Mouse (Mus musculus): ENCODE results near the gene Casp7. TPM values are rescaled to one million over a fixed set of nuclear protein-coding genes. Genes with fewer than 3 reads are reported as not detected.

Gene Casp7
- polyA plus RNA-seq, 1 experiment, result 5.4 TPM

DNA sequence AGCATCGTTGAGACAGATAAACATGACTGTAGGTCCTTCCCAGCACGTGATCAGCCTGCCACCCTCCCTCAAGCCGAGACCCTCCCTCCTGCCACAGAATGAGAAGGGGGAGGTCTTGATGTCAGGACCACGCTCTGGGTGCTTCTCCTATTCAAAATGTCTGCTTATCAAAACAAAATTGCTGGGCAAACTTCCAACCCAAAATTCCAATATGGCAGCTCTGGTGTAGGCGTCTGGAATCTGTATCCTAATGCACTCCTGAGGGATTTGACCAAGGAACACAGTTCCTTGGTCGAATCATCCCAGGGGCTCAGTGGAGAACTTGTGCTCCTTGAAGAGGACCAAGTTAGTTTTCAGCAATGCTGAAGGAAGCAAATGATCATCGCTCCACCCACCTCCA is 90.0 kb downstream of the Casp7 start:
- Histone ChIP-seq H3K4me1 (ENCODE audit: control insufficient read depth, insufficient read depth, insufficient read length, low read length) (no peaks in the 10 kb centered on the region; the same call in 1 of the 2 replicates), H3K27ac (replicated peaks; ENCODE audit: low read depth, low read length) (no peak overlapping the region), H3K4me3 (ENCODE audit: insufficient read depth, low read depth, low read length) (no peak overlapping the region)

DNA sequence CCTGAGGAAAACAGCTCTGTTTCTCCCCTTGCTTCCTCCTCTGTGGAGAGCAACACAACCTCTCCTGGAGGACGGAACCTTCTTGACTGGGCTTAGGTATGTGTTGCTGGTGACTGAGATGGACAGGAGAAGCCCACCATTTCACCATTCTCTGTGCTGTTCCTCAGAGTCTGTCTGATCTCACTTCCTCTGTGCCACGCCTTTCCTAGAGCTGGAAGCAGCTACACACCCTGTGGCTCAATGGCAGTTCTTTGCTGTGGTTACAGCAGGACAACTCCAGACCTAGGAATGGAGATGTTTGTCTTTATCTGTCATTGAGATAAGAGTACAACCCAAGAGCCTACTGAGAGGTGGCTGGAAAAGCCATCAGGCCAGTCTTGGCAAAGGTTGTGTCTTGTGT is 90.4 kb downstream of the Casp7 start:
- H3K4me1 ChIP-seq (ENCODE audit: control insufficient read depth, insufficient read depth, insufficient read length, low read length), result no peaks in the 10 kb centered on the region; the same call in 1 of the 2 replicates
- H3K4me3 ChIP-seq (ENCODE audit: insufficient read depth, low read depth, low read length), result no peak overlapping the region
- no peak overlapping the region for H3K27ac ChIP-seq (replicated peaks; ENCODE audit: low read depth, low read length)

DNA sequence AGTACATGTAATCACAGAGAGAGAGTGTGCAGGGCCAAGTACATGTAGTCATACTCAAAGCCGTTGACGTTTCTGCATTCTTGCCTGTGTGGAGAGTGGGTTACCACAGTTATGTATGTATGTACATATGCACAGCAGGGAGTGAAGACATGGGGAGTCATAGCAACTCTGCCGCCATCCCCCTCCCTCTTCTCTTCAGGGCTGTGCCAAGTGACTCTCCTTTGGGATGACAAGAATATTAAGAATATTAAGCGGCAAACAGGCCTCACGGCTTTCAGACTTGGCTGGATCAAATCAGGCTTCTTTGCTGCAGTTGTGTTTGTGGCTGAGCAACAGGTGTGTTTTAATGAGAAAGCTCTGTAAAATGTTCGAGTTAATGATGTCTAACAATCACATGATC is 92.7 kb downstream of the Casp7 start:
- H3K4me3 ChIP-seq (ENCODE audit: insufficient read depth, low read depth, low read length), result no peak overlapping the region

More for the DNA sequence above, 92.7 kb downstream of the Casp7 start:
- no peaks in the 10 kb centered on the region; the same call in 1 of the 2 replicates for H3K4me1 ChIP-seq (ENCODE audit: control insufficient read depth, insufficient read depth, insufficient read length, low read length)
- H3K27ac ChIP-seq (replicated peaks; ENCODE audit: low read depth, low read length), result no peak overlapping the region

Other genes with a start within 250 kb of the Casp7 start
- gene Habp2, start 110.0 kb upstream of the Casp7 start, polyA plus RNA-seq (2012; ENCODE audit: insufficient read depth, insufficient read length, missing spikeins), result not detected in 2 replicates
- gene Nrap, start 7.1 kb upstream of the Casp7 start, polyA plus RNA-seq (2012; ENCODE audit: insufficient read depth, insufficient read length, missing spikeins), result 3.8 and 6.4 TPM in 2 replicates
- not detected in 2 replicates for gene Plekhs1, start 64.5 kb downstream of the Casp7 start, polyA plus RNA-seq (2012; ENCODE audit: insufficient read depth, insufficient read length, missing spikeins)
- gene Dclre1a, start 151.1 kb downstream of the Casp7 start, polyA plus RNA-seq (2012; ENCODE audit: insufficient read depth, insufficient read length, missing spikeins), result 5.2 and 5.5 TPM in 2 replicates
- 9.3 and 9.9 TPM in 2 replicates for gene Nhlrc2, start 151.1 kb downstream of the Casp7 start, polyA plus RNA-seq (2012; ENCODE audit: insufficient read depth, insufficient read length, missing spikeins)